Mouse (Mus musculus) hindbrain, embryonic 16.5 days (tissue): ENCODE measurements at regions not wholly inside any gene's neighbourhood (a gene's known extent, or its start where the extent isn't known, plus 50 kb on each side); places are given as distances from the start of the nearest gene placed in this dataset.
A peak's percentile ranks its signal among the peaks of the same experiment; 100 is the strongest.

Source experiments
- ATAC-seq: fragments of 200-750 bp; cut with Nextera tagmentation; 2 replicates; pipeline ENCODE4 v1.8.0; 2017; ENCODE audit warnings: moderate TSS enrichment, moderate library complexity
- H3K27ac ChIP-seq: fragments of 300-500 bp; sonication (generic); 2 replicates; pipeline ENCODE4 v1.5.1; 2014; ENCODE audit warnings: low read depth, mild to moderate bottlenecking, control low read depth, low read length, moderate library complexity
- H3K27me3 ChIP-seq: fragments of 300-500 bp; sonication (generic); replicated peaks from 2 replicates; pipeline ENCODE4 v1.6.1; 2014; ENCODE audit warnings: low read length; ENCODE audit not compliant: control insufficient read depth, insufficient read depth
- H3K36me3 ChIP-seq: fragments of 300-500 bp; sonication (generic); 2 replicates; pipeline ENCODE4 v1.6.1; 2014; ENCODE audit warnings: mild to moderate bottlenecking, low read length, moderate library complexity, mixed read lengths; ENCODE audit not compliant: control insufficient read depth, insufficient read depth
- H3K4me1 ChIP-seq: fragments of 300-500 bp; sonication (generic); 2 replicates; pipeline ENCODE4 v1.6.1; 2014; ENCODE audit warnings: low read depth, low read length; ENCODE audit not compliant: control insufficient read depth, insufficient read depth
- H3K4me2 ChIP-seq: fragments of 300-500 bp; sonication (generic); 2 replicates; pipeline ENCODE4 v1.6.1; 2014; ENCODE audit warnings: mild to moderate bottlenecking, low read length, control low read depth, moderate library complexity
- H3K4me3 ChIP-seq: fragments of 300-500 bp; sonication (generic); 2 replicates; pipeline ENCODE4 v1.5.1; 2014; ENCODE audit warnings: mild to moderate bottlenecking, low read length, control low read depth, moderate library complexity
- H3K9ac ChIP-seq: fragments of 300-500 bp; sonication (generic); 2 replicates; pipeline ENCODE4 v1.6.1; 2014; ENCODE audit warnings: low read depth, mild to moderate bottlenecking, control low read depth, low read length, moderate library complexity
- H3K9me3 ChIP-seq: fragments of 300-500 bp; sonication (generic); 2 replicates; pipeline ENCODE4 v1.6.1; 2014; ENCODE audit warnings: mild to moderate bottlenecking, low read length, moderate library complexity; ENCODE audit not compliant: control insufficient read depth
- WGBS: fragments of 180-500 bp; shearing (Covaris S2); extraction: QIAGEN DNeasy Blood & Tissue Kit; methylation state at CpG from one replicate; pipeline ENCODE4 v1.1.7; 2014; 5-methylcytosine and 5-hydroxymethylcytosine counted together

GRCm38 (mm10) chr9:41580611-41581041 lies 419.1 kb upstream of the Ubash3b start:
- no peaks in the 10 kb centered on the region for H3K36me3 ChIP-seq
- ATAC-seq, result peak; percentile 80
- WGBS, result under 1% methylated on average over 13 of the region's 13 CpGs
- H3K9ac ChIP-seq, result peak overlapping the region; percentile 86
- peak overlapping the region; percentile 64 for H3K4me3 ChIP-seq
- H3K9me3 ChIP-seq, result no peaks in the 10 kb centered on the region
- peak overlapping the region; percentile 95 for H3K27ac ChIP-seq
- no peaks in the 10 kb centered on the region for H3K27me3 ChIP-seq
- peak overlapping the region; percentile 54 for H3K4me2 ChIP-seq
- peaks cover 19% of the 10 kb centered on the region for H3K4me1 ChIP-seq

GRCm38 (mm10) chr9:41580067-41580466 lies 418.6 kb upstream of the Ubash3b start:
- Histone ChIP-seq H3K9me3 (no peaks in the 10 kb centered on the region), H3K4me2 (peak overlapping the region; percentile 54), H3K9ac (peak overlapping the region; percentile 86), H3K4me3 (peak overlapping the region; percentile 64), H3K27me3 (no peaks in the 10 kb centered on the region), H3K4me1 (peaks cover 19% of the 10 kb centered on the region), H3K27ac (peak overlapping the region; percentile 95), H3K36me3 (no peaks in the 10 kb centered on the region)
- 0% methylated on average over 4 of the region's 4 CpGs for WGBS
- ATAC-seq, result peak; percentile 16

GRCm38 (mm10) chr9:41579107-41580014 lies 417.9 kb upstream of the Ubash3b start:
- peak overlapping the region; percentile 86 for H3K9ac ChIP-seq
- peak; percentile 81 for ATAC-seq
- 8% methylated on average over 13 of the region's 13 CpGs for WGBS
- H3K4me3 ChIP-seq, result peak overlapping the region; percentile 64
- H3K9me3 ChIP-seq, result no peaks in the 10 kb centered on the region
- H3K27me3 ChIP-seq, result no peaks in the 10 kb centered on the region
- no peaks in the 10 kb centered on the region for H3K36me3 ChIP-seq
- H3K4me1 ChIP-seq, result peaks cover 19% of the 10 kb centered on the region
- peak overlapping the region; percentile 54 for H3K4me2 ChIP-seq
- H3K27ac ChIP-seq, result peak overlapping the region; percentile 95

DNA sequence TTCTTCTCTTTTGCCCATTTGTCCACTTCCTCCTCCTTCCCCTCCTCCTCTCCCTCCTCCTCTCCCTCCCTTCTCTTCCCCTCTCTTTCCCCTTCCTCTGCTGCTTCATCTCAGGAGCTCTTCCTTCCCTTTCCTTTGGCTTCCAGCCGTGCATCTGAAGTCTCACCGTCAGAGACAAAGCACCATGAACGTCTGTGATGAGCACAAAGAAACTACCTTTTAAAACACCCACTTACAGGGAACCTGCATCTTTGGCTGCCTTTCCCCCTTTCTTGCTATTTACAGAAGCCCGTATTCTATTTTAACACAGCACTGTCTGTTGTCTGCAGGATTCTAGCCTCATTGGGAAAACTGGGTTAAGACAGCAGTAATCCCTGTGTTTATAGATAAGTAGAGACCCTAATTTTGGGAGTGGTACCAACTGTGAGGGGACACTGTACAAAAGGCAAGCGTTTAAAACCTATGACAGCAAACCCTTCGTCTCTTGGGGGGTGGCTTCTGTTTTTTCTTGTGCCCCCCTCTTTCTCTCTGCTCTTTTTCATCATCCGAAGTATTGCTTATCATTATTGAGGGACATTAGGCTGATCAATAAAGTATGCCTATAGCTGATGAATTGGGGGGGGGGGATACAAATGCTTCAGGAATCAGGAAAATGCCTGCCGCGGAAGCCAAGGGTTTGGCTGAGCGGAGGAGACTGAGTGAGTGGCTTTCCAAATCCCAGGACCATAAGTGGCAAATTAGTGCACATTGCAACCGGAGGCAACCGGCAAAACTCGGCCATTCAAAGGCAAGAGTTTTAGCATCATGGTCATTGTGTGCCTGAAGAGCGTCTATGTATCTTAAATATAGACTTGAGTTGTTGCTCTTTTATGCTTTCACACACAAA lies 417.0 kb upstream of the Ubash3b start:
- Histone ChIP-seq H3K4me2 (peak overlapping the region; percentile 54), H3K9me3 (no peaks in the 10 kb centered on the region), H3K4me1 (peaks cover 19% of the 10 kb centered on the region), H3K4me3 (peak overlapping the region; percentile 64), H3K27ac (peak overlapping the region; percentile 95), H3K27me3 (no peaks in the 10 kb centered on the region), H3K9ac (peak overlapping the region; percentile 86), H3K36me3 (no peaks in the 10 kb centered on the region)
- WGBS, result 25% methylated on average over 14 of the region's 14 CpGs
- ATAC-seq, result no peak

DNA sequence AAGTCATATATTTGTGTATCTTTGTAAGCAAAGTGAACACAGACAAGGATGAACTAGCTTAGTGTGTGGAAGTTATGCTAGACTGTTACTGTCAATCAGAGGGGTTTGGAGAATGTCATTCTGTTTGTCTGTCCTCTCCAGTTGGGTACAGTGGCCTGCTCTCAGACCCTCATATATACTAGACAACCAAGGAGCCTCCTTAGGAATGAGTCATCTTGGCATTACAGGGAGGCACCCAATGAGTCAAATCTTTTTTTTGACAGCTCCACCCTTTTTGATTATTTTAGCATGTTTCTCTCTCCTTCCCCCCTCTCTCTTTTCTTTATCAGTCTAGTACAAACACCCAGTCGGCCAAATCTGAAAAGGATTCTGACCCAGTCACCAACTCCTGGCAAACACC lies 416.3 kb upstream of the Ubash3b start:
- H3K4me3 ChIP-seq, result peak overlapping the region; percentile 64
- 22% methylated on average over 1 of the region's 1 CpGs for WGBS

DNA sequence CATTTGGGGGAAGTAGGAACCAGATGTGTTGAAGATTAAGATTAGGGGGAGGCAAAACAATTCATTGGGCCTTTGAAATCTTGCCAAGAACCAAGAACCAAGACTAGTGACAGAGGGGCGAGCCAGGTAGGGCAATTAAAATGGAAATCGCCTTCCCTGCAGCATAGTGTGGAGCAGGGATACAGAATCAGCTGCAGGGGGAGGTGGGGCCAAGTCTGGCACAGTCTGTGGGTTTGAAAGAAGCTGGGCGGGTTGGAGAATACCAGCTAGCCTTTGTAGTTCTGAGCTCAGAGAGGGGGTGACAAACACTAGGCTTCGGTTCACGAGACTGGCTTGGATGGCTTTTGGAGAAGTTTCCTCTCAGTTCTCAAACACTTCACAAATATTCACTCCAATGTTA lies 414.3 kb upstream of the Ubash3b start:
- Histone ChIP-seq H3K9me3 (no peaks in the 10 kb centered on the region), H3K4me3 (no peak overlapping the region), H3K27ac (peak overlapping the region; percentile 46), H3K4me1 (peaks cover 19% of the 10 kb centered on the region), H3K27me3 (no peaks in the 10 kb centered on the region), H3K36me3 (no peaks in the 10 kb centered on the region), H3K4me2 (no peak overlapping the region), H3K9ac (no peak overlapping the region)
- WGBS, result 20% methylated on average over 5 of the region's 5 CpGs
- no peak for ATAC-seq

More for the DNA sequence above, 416.3 kb upstream of the Ubash3b start:
- H3K27ac ChIP-seq, result peak overlapping the region; percentile 95
- peaks cover 19% of the 10 kb centered on the region for H3K4me1 ChIP-seq
- H3K9me3 ChIP-seq, result no peaks in the 10 kb centered on the region
- peak overlapping the region; percentile 54 for H3K4me2 ChIP-seq
- H3K36me3 ChIP-seq, result no peaks in the 10 kb centered on the region
- peak overlapping the region; percentile 86 for H3K9ac ChIP-seq
- ATAC-seq, result no peak
- H3K27me3 ChIP-seq, result no peaks in the 10 kb centered on the region

DNA sequence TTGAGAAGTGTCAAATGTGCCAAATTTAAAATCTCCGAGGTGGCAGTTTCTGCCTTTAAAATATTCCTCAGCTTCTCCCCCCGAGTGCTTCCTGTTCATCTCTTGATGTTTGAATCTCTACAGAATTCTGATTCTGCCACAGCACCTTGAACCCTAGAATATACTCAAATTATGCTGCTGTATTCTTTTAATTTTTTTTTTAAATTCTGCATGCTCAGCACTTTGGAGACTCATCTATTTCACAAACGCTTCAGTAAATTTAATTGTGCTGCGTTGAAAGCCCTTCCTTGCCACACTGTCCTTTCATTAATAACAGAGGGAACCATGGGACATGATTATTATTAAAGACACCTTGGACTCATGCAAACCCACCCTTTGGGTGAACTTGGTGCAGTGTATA lies 408.8 kb upstream of the Ubash3b start:
- Histone ChIP-seq H3K4me3 (no peak overlapping the region), H3K36me3 (no peaks in the 10 kb centered on the region), H3K9ac (no peak overlapping the region), H3K4me1 (no peaks in the 10 kb centered on the region), H3K9me3 (no peaks in the 10 kb centered on the region), H3K27ac (no peak overlapping the region), H3K27me3 (no peaks in the 10 kb centered on the region), H3K4me2 (no peak overlapping the region)
- 78% methylated on average over 4 of the region's 4 CpGs for WGBS
- no peak for ATAC-seq

DNA sequence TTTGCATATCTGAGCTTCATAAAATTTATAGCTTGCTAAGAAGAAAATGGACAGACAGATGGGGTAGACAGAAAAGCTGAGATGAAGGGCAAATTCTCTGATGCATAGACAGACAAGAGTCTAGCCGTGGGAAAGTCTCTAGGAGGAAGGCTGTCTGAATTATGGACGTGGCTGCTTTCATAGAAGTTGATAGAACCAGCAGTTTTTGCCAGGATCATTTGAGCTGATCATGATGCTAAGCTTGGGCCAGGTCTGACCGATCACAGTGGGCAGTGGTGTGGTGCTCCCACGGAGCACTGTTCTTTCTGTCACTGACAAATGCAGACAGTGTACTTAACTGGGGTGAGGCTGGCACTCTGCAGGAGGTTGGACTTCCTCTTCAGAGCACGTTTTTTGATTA lies 405.0 kb upstream of the Ubash3b start:
- no peak for ATAC-seq
- Histone ChIP-seq H3K9me3 (no peaks in the 10 kb centered on the region), H3K4me2 (no peak overlapping the region), H3K4me1 (no peaks in the 10 kb centered on the region), H3K36me3 (no peaks in the 10 kb centered on the region), H3K4me3 (no peak overlapping the region), H3K9ac (no peak overlapping the region), H3K27ac (no peak overlapping the region), H3K27me3 (no peaks in the 10 kb centered on the region)
- WGBS, result 61% methylated on average over 5 of the region's 5 CpGs

GRCm38 (mm10) chr9:41565784-41566183 lies 404.3 kb upstream of the Ubash3b start:
- H3K27ac ChIP-seq, result no peak overlapping the region
- H3K9me3 ChIP-seq, result no peaks in the 10 kb centered on the region
- no peak overlapping the region for H3K9ac ChIP-seq
- no peak for ATAC-seq
- no peaks in the 10 kb centered on the region for H3K27me3 ChIP-seq
- H3K4me1 ChIP-seq, result no peaks in the 10 kb centered on the region
- H3K36me3 ChIP-seq, result no peaks in the 10 kb centered on the region
- WGBS, result 68% methylated on average over 7 of the region's 7 CpGs
- no peak overlapping the region for H3K4me3 ChIP-seq
- peak overlapping the region; percentile 23; the same call in 1 of the 2 replicates for H3K4me2 ChIP-seq
